Mouse (Mus musculus): ENCODE measurements around the gene Higd1c. TPM values are rescaled to one million over a fixed set of nuclear protein-coding genes. Genes with fewer than 3 reads are reported as not detected.
A peak's percentile ranks its signal among the peaks of the same experiment; 100 is the strongest.
"Not testable (repeated sequence)": the region's sequence is repeated elsewhere in the genome, so short reads cannot be mapped to it uniquely, and the experiment has no call there.

Gene Higd1c
- polyA plus RNA-seq, 1 experiment from 2014 or later = 0.47 TPM

DNA sequence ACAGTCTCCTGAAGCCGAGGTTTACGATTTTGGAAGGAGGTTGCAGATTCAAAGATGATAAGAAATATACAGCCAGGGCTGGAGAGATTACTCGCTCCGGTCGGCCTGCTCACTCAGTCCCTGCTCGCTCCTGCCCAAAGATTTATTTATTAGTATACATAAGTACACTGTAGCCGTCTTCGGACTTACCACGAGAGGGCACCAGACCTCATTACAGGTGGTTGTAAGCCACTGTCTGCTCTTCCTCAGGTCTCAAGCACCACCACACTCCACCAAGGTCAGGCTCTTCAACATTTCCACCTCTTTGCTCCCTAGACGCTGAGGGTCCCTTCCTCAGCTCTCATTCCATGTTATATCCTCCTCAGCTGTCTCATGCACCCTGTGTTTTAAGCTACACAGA is 26.5 kb upstream of the Higd1c start:
- H3K9me3 ChIP-seq; H3K4me3 ChIP-seq; H3K27ac ChIP-seq; H3K4me1 ChIP-seq (replicated peaks); H3K36me3 ChIP-seq; H3K27me3 ChIP-seq (ENCODE audit: insufficient read depth, poor library complexity, severe bottlenecking): not testable (repeated sequence)
- peak; percentile 33 for DNase-seq (ENCODE audit: low spot score)
- WGBS = 39% methylated on average over 10 of the region's 10 CpGs

DNA sequence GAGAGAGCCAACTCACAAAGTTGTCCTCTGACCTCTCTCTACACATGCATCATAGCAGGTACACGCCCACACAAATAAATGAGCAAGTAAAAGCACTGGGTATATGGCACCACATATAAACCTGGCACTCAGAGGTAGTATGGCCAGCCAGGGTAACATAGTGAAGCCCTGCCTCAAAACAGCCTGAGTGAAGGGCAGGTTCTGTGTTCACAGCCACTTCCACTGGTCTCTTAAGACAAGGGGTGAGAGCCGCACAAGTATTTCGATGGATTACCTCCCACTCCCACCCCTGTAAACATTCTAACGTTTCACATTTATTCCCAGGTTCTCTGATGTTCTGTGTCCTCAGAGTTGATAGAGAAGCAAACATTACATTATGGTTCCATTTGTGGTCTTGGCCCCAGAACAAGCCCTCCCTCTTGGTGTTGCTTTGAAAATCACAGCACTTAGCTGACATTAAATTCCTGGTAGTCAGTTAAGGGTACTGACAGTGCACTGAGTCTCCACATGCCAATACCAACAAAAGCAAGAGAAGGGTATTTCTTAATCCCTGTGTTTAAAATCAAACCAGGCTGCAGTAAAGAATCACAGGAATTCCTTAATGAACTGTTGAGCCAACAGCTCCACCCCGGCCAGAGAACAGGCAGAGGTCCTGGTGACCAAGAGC is 22.9 kb upstream of the Higd1c start:
- DNase-seq (ENCODE audit: low spot score); H3K4me3 ChIP-seq: not testable (repeated sequence)
- 83% methylated on average over 4 of the region's 5 CpGs for WGBS

DNA sequence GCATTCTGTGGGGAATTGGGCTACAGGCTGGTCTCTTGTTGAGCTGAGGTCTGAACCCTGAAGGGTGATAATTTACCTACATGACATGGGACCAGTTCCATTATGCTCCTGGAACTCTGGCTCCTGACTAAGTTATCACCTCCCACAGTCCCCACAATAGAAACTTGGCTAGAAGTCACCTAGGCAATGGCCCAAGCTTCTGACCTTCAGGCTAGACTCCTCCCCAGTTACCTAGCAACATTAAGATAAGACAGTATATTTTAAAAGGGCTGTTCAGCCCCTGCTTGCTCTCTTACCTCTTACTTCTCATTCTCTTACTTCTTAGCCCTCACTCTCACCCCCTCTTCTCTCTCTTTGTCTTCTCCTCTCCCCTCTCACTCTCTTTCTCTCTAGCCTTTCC is 18.9 kb upstream of the Higd1c start:
- H3K4me1 ChIP-seq (replicated peaks) = peaks cover 8% of the 10 kb centered on the region; the same call in 1 of the 2 replicates
- no peaks in the 10 kb centered on the region for H3K36me3 ChIP-seq
- no peak overlapping the region for H3K27ac ChIP-seq
- DNase-seq (ENCODE audit: low spot score) = no peak
- no peaks in the 10 kb centered on the region for H3K27me3 ChIP-seq (ENCODE audit: insufficient read depth, poor library complexity, severe bottlenecking)
- no peak overlapping the region for H3K4me3 ChIP-seq
- no peaks in the 10 kb centered on the region; the same call in 1 of the 2 replicates for H3K9me3 ChIP-seq

More for the DNA sequence above, 22.9 kb upstream of the Higd1c start:
- not testable (repeated sequence) for H3K36me3 ChIP-seq; H3K27me3 ChIP-seq (ENCODE audit: insufficient read depth, poor library complexity, severe bottlenecking); H3K9me3 ChIP-seq; H3K4me1 ChIP-seq (replicated peaks); H3K27ac ChIP-seq

DNA sequence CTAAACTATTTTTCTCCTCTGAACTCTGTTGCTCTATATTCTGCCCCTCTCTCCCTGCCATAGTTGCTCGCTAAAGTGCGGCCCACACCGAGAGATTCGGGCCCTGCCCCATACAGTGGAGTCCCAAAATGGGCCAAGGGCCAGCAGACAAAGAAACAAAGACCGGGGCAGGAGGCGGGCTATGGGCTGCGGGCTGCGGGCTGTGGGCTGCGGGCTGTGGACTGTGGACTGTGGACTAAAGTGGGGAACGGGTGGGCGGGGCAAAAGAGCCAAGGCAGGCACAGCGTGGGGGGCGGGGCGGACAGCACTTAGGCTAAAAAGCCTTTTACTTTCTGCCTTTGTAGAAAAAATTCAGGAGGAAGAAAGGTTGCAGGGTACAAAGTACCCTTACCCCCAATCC is 17.6 kb upstream of the Higd1c start:
- WGBS = 70% methylated on average over 14 of the region's 14 CpGs
- H3K9me3 ChIP-seq = no peaks in the 10 kb centered on the region; the same call in 1 of the 2 replicates
- H3K36me3 ChIP-seq = no peaks in the 10 kb centered on the region
- no peak for DNase-seq (ENCODE audit: low spot score)
- no peaks in the 10 kb centered on the region for H3K27me3 ChIP-seq (ENCODE audit: insufficient read depth, poor library complexity, severe bottlenecking)
- 0 out of 2 replicates have a peak overlapping the region, but pooled peaks have one; percentile 24 for H3K27ac ChIP-seq
- no peak overlapping the region for H3K4me3 ChIP-seq
- H3K4me1 ChIP-seq (replicated peaks) = peaks cover 8% of the 10 kb centered on the region; the same call in 1 of the 2 replicates

DNA sequence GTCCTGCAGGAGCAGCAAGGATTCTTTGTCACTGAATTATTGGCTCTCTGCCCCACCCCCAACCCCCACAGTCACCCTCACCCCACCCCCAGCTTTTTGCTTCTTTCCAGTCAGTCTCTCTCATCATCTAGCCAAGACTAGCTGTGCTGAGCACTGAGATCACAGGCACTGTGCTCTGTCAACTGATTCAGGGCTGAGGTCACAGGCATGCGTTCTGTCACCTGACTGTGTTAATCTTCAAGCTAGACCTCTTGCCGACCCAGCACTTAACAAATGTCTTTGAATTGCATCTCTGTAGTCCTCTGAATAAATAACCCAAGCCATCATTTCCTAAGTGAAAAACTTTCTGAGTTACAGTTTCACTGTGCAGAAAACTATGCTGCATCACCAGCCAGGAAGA is 14.8 kb upstream of the Higd1c start:
- Histone ChIP-seq H3K36me3 (no peaks in the 10 kb centered on the region), H3K27ac (no peak overlapping the region), H3K27me3 (ENCODE audit: insufficient read depth, poor library complexity, severe bottlenecking) (no peaks in the 10 kb centered on the region), H3K4me1 (replicated peaks) (peaks cover 8% of the 10 kb centered on the region; the same call in 1 of the 2 replicates), H3K4me3 (no peak overlapping the region), H3K9me3 (no peaks in the 10 kb centered on the region; the same call in 1 of the 2 replicates)
- DNase-seq (ENCODE audit: low spot score) = no peak
- 68% methylated on average over 2 of the region's 2 CpGs for WGBS

DNA sequence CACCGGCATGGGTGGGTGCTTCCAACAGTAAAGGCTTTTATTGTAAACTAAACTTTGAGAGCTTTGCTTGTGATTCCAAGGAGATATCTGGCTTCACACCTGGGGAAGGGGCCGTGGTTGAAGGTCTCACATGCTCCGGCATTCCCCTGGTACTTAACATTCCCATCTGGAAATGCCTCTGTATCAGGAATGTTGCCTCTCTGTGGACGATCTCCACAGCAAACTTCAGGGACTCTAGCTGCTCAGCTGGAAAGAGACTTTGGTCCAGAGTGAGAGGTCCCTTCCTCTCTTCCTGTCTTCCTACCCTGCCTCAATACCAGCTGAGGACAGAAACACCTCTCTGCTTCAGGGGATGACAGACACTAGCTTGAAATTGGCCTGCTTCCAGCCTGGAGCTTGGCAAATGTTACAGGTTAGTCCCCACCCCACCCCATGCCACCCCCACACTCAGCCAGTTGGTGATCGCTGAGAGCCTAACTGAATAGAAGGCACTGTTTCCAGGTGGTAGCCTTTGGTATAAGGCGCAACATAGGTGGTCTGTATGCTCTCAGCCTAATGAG is 12.8 kb upstream of the Higd1c start:
- H3K4me1 ChIP-seq (replicated peaks) = peaks cover 6% of the 10 kb centered on the region; the same call in 1 of the 2 replicates
- WGBS = 81% methylated on average over 6 of the region's 6 CpGs
- H3K9me3 ChIP-seq = no peaks in the 10 kb centered on the region
- H3K27me3 ChIP-seq (ENCODE audit: insufficient read depth, poor library complexity, severe bottlenecking) = no peaks in the 10 kb centered on the region
- DNase-seq (ENCODE audit: low spot score) = no peak
- H3K36me3 ChIP-seq = no peaks in the 10 kb centered on the region
- no peak overlapping the region for H3K4me3 ChIP-seq
- H3K27ac ChIP-seq = no peak overlapping the region

DNA sequence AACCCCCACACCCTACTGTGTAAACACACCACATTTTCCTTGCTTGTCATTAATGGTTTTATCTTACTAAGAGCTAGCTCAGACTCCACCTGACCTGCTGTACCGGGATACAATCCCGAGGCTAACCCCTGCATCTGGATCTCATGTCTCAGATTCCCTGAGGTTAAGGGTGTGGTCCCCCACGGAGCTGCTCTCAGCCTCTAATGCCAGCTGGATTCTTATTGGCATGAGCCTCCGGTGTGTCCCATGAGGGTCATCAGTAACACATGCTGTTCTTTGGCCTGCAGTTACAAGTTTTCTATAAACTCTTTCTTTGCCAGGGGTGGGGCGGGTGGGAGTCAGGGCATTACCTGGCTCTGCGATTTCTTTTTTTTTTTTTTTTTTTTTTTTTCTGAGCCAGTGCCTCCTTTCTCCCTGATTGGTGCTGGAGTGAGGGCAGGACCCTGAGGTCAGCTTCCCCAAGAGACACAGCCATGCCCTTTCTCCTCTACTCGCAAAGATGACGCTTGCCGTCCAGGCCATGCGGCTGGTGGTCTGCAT is 11.6 kb upstream of the Higd1c start, which contains the start of the genes Methig1 and Mettl7a2:
Gene Methig1, plus strand, starts transcription at position 439 of the 540 bp plus-strand sequence.
Gene Mettl7a2, plus strand, starts transcription at position 490 of the 540 bp plus-strand sequence.
- H3K27me3 ChIP-seq (ENCODE audit: insufficient read depth, poor library complexity, severe bottlenecking) = no peaks in the 10 kb centered on the region
- no peak for DNase-seq (ENCODE audit: low spot score)
- peaks cover 3% of the 10 kb centered on the region; the same call in 1 of the 2 replicates for H3K4me1 ChIP-seq (replicated peaks)
- H3K36me3 ChIP-seq = no peaks in the 10 kb centered on the region
- H3K9me3 ChIP-seq = no peaks in the 10 kb centered on the region
- WGBS = 83% methylated on average over 10 of the region's 10 CpGs
- no peak within 1 kb of the TSS for H3K4me3 ChIP-seq
- no peak within 1 kb of the TSS for H3K27ac ChIP-seq

DNA sequence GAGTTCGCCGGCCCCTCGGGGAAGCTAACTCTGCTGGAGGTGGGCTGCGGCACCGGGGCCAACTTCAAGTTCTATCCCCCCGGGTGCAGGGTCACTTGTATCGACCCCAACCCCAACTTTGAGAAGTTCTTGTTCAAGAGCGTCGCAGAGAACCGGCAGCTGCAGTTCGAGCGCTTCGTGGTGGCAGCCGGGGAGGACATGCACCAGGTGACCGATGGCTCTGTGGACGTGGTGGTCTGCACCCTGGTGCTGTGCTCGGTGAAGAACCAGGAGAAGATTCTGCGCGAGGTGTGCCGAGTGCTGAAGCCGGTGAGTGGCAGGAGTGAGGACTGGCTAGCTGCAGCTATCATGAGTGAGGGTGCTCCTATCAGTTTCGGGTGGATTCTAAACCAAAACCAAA is 10.9 kb upstream of the Higd1c start:
- not testable (repeated sequence) for H3K9me3 ChIP-seq; DNase-seq (ENCODE audit: low spot score); H3K27me3 ChIP-seq (ENCODE audit: insufficient read depth, poor library complexity, severe bottlenecking); H3K4me1 ChIP-seq (replicated peaks); H3K27ac ChIP-seq; H3K36me3 ChIP-seq; H3K4me3 ChIP-seq
- 91% methylated on average over 22 of the region's 22 CpGs for WGBS

DNA sequence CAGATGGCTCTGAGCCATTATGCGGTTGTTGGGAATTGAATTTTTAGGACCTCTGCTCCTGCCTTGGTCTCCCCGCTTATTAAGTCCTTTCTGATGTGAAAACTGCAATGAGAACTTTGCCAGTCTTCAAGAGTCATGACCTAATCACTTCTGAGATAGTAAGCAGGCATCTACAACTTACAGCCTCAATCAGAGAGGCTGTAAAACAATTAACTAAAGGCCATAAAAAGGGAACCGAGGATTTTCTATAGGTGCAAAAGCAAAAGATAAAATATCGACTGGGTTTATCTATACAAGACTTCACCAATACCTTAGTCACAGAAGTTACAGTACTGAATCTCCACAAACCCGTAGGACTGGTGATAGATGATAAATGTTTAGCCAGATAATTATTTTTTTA is 8.5 kb upstream of the Higd1c start:
- Histone ChIP-seq H3K27me3 (ENCODE audit: insufficient read depth, poor library complexity, severe bottlenecking) (no peaks in the 10 kb centered on the region), H3K27ac (no peak overlapping the region), H3K4me1 (replicated peaks) (no peaks in the 10 kb centered on the region), H3K9me3 (no peaks in the 10 kb centered on the region), H3K36me3 (no peaks in the 10 kb centered on the region), H3K4me3 (no peak overlapping the region)
- WGBS = 91% methylated on average over 5 of the region's 5 CpGs
- no peak for DNase-seq (ENCODE audit: low spot score)

DNA sequence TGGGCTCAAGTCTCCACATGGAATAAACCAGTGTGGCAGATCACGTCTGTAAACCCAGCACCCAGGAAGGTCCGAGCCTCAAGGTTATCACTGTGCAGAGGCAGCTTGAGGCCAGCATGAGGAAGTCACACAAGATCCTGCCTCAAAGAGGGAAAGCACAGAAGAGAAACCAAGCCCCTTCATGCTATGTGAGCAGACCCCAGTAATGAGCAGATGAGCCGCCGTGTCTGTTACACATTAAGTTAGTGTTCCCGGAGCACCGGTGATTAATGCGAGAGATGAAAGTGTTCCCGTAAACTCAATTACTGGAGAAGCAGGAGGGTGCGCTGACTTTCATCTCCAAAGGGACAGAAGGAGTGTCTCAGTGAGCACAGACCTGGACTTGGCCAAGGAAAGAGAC is 1.6 kb downstream of the Higd1c start:
- not testable (repeated sequence) for H3K4me3 ChIP-seq; H3K9me3 ChIP-seq; DNase-seq (ENCODE audit: low spot score); H3K27me3 ChIP-seq (ENCODE audit: insufficient read depth, poor library complexity, severe bottlenecking); H3K27ac ChIP-seq; H3K36me3 ChIP-seq; H3K4me1 ChIP-seq (replicated peaks)
- WGBS = 77% methylated on average over 9 of the region's 9 CpGs

DNA sequence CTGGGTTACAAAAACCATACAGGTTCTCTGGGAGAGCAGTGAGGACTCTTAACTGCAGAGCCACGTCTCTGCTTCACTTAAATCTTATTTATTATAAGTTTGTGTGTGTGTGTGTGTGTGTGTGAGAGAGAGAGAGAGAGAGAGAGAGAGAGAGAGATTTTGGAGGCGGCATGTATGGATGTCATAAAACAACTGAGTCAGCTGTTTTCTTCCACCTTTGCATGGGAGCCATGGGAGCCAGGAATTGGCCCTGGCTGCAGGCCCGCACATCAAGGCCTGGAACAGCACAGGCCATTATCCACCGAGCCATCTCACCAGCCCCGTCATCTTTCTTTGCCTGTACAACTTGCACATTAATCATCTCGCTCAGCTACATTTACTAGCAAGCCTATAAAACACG is 2.8 kb downstream of the Higd1c start:
- 89% methylated on average over 7 of the region's 7 CpGs for WGBS
- Histone ChIP-seq H3K4me3 (no peak overlapping the region), H3K27me3 (ENCODE audit: insufficient read depth, poor library complexity, severe bottlenecking) (no peaks in the 10 kb centered on the region), H3K36me3 (no peaks in the 10 kb centered on the region), H3K27ac (no peak overlapping the region), H3K4me1 (replicated peaks) (no peaks in the 10 kb centered on the region), H3K9me3 (0 out of 2 replicates have a peak, but pooled peaks cover 6% of the 10 kb centered on the region)
- no peak for DNase-seq (ENCODE audit: low spot score)

DNA sequence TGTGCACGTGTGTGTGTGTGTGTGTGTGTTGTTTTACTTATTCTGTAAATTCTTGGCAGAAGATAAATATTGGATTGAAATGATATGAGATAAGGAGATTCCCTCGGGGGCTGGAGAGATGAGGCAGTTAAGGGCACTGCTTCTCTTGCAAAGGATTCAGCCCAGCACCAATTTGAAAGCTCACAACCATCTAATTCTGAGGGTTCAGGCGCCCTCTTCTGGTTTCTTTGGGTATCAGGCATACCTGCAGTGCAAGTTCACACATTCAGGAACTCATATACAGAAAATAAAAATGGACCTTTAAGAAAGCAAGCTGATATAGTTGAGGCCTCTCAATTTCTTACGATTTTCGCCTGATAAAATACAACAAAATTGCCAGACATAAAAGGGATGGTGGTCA is 10.7 kb downstream of the Higd1c start:
- Histone ChIP-seq H3K27me3 (ENCODE audit: insufficient read depth, poor library complexity, severe bottlenecking) (no peaks in the 10 kb centered on the region), H3K36me3 (no peaks in the 10 kb centered on the region), H3K4me1 (replicated peaks) (0 out of 2 replicates have a peak, but pooled peaks cover under 1% of the 10 kb centered on the region), H3K27ac (no peak overlapping the region), H3K4me3 (no peak overlapping the region), H3K9me3 (no peaks in the 10 kb centered on the region)
- 39% methylated on average over 5 of the region's 5 CpGs for WGBS
- peak; percentile 59 for DNase-seq (ENCODE audit: low spot score)

DNA sequence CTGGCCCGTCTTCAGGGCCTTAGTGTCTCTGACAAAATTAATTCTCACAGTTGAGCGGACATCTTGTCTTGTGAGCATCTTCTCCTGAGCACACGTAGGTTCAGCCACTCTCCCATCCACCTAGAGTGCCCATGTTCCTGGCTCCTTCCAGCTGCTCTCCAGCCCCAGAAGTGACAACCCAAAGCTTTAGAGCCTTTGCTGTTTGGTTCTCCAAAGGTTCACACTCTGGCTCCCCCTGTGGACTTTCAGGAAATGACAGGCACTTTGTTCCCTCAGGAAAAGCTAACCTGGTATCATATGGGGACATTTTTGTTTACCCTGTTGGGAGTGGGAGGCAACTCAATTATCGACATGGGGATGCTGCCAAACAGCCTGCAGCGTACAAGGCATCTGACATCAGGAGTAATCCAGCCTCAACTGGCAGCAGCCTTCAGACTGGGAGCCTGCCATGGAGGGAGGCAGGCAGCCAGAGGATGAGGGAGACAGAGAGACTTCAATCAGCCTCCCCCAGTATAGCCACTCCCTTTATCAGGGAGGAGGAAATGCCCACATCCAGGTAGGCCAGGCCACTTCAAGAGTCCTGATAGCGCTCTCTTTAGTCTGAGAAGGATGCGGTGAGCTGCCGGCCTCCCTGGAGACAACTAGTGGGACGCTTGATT is 13.6 kb downstream of the Higd1c start:
- H3K27me3 ChIP-seq (ENCODE audit: insufficient read depth, poor library complexity, severe bottlenecking); H3K36me3 ChIP-seq; H3K27ac ChIP-seq; H3K9me3 ChIP-seq; H3K4me3 ChIP-seq; H3K4me1 ChIP-seq (replicated peaks); DNase-seq (ENCODE audit: low spot score): not testable (repeated sequence)
- WGBS = 34% methylated on average over 4 of the region's 9 CpGs

Measured in hindbrain, embryonic 10.5 days (tissue).